Mouse (Mus musculus) cerebellum, adult (tissue): Measurements from ENCODE around the gene Clk4.

Source experiments
- ATAC-seq: cut with Nextera tagmentation; 2 replicates; pipeline ENCODE4 v1.9.2; 2017; ENCODE audit warnings: mild to moderate bottlenecking, moderate library complexity, mixed read lengths; ENCODE audit not compliant: insufficient number of reproducible peaks, low FRiP score, low TSS enrichment

Clk4 gene

DNA sequence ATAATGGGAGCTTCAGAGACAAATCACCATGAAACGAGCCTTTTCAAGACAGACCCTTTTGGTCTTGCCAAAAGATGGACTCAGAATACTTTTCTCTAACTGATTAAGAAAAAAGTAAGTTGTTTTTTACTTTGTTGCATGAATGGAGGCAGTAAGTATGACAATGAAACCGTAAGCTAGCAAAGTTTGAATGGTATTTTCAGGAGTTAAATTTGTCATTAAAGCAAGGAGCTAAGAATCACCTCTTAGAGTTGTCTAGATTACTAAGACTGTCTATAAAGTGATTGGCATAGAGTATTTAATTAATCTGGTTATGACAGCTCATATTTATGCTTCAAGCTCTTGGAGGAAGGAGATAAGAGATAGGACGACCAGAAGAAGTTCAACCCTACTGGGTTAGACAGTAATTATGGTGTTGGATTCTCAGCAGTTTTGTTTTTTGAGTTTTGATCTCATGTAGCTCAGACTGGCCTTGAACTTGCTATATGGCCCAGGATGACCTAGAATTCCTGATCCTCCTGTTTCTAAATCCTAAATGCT, at the start of gene Clk4:
Gene Clk4, plus strand, starts transcription at position 51 of the 540 bp plus-strand sequence.
- ATAC-seq = no peak

DNA sequence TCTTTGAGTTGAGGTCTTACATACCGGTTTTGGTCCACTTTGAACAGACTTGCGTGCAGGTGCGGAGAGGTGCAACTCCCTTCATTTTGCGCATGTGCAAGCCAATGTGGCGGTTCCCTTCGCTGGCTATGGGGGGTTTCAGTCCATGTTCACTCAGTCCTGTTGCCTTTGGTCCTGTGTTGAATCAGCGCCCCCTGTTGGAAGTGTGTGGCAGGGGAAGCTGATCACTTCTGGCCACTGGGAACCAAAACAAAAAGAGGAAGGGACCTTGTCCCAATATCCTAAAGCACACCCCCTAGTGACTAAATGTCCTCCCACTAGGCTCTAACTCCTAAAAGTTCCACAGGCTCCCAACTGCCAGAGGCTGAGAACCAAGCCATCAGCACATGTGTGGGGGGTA, 47.5 kb upstream of the Clk4 start:
- no peak for ATAC-seq

DNA sequence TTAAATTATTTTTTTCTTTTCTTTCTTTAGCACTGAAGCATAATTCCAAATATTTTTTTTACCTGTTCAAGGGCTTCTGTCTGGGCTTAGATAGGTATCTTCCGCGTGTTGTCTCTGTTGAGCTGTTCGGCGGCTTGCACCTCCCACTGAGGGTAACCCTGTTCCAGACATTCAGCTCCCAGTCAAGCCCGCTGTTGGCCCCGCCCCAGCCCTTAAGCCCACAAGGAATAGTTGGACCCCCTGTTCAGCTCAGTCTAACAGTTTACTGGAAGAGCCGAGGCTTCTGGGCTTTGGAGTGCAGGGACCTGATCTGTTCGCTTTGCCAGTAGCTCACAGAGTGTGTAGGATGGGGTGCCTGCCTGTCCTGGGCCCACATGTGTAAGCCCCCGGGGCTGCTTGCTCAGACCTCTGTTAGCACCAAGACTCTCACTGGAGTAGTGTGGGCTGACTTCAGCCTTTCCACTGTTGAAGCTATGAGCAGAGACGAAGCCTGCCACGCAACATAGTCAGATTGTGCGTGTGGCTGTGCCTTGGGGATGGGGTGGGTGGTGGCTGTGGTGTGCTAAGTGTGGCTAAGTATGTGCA, 42.0 kb upstream of the Clk4 start:
- no peak for ATAC-seq

DNA sequence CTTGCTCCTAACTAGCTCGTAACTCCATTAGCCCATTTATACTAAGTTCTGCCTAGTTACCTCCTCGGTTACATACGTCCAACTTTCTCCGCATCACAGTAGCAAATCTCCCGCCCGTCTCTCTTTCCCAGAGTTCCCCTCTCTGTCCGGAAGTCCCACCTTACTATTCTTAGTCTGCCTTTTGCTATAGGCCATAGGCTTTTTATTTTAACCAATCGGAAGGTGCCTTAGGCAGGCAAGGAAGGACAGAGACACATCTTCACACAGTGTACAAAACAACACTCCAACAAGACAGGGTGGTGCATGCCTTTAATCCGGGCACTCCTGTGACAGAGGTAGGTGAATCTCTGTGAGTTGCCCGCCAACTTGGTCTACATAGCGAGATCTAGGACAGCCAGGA, 41.2 kb upstream of the Clk4 start, which contains the start of gene Gm12569:
Gene Gm12569, plus strand, starts transcription at position 166 of the 400 bp plus-strand sequence.
- no peak for ATAC-seq

DNA sequence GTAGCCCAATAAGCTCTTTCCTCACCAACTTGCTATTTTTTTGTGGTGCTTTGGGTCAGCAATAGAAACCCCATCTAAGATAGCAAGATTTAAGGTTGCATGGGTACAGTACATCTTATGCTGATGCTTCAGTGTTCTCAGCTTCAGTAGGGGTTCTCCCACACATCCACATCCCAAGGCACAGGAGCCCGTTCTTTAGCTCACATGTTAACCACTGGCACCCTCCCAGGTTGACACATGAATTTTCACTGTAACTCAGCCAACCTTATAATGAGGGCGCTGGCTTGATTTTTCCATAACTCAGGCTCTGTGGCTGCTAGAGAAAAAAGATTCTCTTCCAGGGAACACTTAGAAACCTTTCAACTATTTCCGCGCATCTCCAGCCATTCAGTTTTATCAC, 34.4 kb upstream of the Clk4 start:
- no peak for ATAC-seq

DNA sequence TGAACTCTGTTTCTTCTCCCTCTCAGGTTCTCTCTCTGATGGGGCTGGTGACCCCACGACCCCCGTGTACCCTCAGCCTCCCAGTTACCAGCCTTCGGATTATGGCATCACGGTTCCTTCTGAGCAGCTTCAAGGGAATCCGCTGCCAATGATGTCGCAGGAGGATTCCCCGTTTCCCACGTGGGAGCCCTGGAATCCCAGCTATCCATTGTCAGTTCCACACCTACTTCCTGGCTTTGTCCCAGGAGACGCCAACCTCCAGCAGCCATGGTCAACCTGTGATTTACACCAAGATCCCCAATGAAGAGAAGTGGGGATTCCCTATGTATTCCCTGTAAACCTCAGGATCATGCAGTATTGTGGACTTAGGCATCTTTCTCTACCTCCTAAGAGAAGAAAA, 26.9 kb upstream of the Clk4 start:
- ATAC-seq = no peak

DNA sequence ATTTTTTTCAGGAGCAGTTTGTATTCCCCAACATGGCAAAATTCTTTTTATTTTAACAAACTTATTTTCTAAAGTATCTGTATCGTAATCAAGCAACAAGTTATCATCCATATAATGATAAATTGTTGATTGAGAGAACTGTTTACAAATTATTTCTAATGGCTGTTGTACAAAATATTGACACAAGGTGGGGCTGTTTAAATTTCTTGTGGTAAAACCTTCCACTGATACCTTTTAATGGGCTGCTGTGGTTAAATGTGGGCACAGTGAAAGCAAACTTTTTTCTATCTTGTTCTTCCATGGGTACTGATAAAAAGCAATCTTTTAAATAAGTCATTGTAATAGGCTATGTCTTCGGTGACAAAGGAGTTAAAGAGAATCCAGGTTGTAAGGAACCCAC, 18.6 kb upstream of the Clk4 start:
- ATAC-seq = no peak

DNA sequence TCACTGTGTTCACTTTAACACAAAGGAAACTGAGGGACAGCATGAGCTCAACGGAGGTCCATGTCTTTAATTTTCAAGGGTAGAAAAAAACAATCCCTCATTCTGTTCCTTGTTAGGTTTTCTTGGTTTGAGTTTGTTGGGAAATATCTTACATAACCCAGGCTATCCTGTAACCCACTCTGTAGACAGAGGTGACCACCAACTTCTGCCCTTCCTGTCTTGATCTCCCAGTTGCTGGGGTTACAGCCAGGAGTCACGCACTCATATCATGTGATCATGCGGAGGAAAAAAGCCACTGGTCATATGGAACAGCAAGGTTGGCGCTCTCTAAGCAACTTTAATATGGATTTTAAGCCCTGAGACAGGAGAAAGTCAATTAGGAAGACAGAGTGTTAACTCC, 4.5 kb upstream of the Clk4 start:
- ATAC-seq = no peak

DNA sequence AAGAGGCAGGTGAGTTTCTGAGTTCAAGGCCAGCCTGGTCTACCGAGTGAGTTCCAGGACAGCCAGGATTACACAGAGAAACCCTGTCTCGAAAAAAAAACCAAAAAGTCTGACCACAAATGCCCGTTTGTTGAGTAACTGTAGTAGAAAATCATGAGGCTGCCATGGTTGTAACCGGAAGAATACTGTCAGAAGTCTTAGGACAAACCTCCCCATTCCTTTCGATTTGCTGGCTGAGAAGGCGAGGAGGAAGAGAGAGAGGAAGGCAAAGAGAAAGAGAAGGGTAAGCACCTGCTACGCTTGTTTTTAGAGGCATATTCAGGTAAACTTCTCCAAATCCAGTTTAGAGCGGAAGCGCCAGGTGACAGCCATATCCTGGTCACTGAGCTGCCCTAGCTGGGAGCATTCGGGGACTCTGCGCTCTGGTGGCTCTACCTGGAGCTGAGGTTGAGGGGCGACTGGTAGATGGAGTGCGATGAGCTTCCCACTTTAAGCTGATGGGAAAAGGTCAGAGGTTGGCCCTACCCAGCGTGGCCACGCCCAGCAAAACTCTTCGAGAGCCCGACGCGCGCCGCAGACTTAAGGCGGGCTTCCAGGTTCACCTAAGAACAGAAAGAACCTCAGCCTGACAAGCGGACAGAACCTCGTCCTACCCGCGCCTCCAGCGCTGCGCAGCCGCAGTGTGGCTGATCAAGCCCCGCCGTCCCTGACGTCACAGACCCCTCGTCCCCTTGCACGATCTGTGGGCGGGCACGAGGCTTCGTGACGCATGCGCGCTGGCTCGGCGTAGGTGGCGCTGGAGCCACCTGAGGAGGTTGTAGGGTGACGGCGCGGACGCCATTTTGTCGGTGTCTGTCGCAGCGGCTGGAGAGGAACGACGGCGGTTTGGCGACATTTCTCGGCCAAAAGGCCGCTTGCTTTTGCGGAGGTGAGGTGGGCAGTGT, 1.1 kb downstream of the Clk4 start, which contains the start of gene BC049762:
Gene BC049762, minus strand, starts transcription at position 705 of the 944 bp plus-strand sequence.
- peak; percentile 94 for ATAC-seq

DNA sequence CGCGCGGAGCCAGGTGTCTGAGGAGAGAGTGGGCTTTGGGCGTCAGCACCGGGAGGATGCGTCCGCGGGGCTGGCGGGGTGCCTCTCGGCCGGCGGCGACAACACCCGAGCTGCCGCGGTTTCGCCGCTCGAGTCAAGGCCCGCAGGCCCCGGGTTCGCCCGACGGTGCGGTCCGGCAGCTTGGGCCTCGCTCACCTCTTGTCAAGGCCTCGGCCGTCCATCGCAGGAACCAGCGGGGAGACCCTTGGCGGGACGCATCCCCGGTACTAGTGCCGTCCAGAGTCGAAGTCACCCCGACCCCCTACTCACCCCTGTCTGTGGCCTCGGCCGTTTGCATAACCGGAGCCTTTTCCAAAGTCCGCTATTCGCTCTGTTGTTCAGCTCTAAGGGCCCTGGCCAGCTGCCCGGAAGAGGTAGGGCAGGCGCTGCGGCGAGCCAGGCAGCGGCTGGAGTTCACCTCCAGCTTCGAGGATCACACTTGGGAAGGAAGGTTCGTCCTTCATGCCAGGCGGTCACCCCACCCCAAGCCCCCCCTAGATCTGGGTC, 1.8 kb downstream of the Clk4 start:
- peak; percentile 7; the same call in 1 of the 2 replicates for ATAC-seq

DNA sequence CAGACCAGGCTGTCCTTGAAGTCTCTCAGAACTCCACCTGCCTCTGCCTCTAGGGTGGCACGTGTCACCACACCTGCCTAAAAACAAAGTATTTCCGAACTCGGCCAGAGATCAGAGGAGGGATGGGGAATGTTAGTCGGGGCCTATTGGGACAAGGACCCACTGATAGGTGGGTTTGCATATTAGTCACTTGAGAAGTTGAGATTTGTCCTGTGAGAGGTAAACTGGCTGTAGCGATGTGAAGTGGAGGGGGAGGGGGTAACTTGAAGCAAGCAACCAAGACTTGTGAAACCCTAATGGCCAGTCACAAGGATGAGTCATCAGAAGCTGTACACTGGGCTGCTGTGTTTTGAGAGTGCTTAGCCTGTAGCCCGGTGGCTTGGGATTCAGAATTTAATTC, 2.8 kb downstream of the Clk4 start:
- no peak for ATAC-seq

DNA sequence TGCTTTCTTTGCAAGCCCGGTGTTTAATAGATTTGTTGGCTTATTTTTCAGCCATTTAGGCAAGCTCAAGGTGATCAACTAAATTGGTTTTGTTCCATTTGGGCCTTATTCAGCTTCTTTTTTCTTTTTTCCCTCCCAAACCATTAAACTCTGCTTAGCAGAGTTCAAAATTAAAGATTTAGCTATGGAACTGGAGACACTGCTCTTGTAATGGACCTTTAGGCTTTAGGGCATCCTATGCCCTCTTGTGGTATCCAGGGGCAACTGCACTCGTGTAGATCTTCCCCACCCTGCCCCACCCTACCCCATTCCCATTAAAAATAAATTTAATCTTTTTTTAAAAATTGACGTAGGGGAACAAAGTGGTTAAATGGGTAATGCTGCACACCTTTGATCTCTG, 3.8 kb downstream of the Clk4 start:
- ATAC-seq = no peak

DNA sequence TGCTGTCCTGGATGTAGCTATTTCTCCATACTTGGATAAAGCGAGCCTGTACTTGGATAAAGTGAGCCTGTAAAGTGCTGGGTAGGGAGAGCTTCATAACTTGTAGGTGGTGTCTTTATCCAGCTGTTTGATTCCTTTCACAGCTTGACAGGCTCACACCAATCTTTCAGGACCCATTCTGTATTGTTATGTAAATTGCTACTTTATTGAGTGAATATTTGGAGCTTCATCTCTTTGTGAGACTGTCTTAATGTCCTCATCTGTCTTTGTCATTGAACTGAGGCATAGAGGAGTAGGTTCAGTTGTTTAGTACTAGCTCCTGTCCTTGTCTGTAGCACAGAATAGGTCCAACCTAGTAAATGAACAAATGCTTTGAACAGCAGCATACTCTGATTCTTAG, 12.9 kb downstream of the Clk4 start:
- ATAC-seq = no peak

DNA sequence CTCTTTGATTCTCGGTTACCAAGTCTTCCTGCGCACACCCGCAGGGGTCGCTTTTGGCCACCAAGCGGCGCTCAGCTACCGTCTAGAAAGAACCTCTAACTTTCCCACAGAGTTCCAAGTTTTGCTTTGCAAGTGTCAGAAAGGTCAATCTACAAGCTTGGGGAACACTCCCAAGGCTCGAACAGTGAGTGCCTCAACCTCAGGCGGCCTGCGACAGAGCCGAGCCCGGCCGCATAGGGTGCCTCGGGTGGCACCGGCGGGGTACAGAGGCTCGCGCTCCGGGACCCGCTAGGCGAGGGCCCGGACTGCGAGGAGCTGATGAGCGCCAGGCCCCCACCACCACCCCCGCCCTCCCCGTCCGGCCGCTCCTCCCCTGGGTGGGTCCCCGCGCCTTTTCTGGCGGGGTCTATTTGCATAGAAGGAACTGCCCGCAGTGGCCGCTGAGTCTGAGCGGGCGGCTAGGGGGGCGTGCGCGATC, 28.1 kb downstream of the Clk4 start, which contains the start of gene Col23a1:
Gene Col23a1, plus strand, starts transcription at position 357 of the 478 bp plus-strand sequence.
- ATAC-seq = 0 out of 2 replicates have a peak, but pooled peaks have one; percentile 26

DNA sequence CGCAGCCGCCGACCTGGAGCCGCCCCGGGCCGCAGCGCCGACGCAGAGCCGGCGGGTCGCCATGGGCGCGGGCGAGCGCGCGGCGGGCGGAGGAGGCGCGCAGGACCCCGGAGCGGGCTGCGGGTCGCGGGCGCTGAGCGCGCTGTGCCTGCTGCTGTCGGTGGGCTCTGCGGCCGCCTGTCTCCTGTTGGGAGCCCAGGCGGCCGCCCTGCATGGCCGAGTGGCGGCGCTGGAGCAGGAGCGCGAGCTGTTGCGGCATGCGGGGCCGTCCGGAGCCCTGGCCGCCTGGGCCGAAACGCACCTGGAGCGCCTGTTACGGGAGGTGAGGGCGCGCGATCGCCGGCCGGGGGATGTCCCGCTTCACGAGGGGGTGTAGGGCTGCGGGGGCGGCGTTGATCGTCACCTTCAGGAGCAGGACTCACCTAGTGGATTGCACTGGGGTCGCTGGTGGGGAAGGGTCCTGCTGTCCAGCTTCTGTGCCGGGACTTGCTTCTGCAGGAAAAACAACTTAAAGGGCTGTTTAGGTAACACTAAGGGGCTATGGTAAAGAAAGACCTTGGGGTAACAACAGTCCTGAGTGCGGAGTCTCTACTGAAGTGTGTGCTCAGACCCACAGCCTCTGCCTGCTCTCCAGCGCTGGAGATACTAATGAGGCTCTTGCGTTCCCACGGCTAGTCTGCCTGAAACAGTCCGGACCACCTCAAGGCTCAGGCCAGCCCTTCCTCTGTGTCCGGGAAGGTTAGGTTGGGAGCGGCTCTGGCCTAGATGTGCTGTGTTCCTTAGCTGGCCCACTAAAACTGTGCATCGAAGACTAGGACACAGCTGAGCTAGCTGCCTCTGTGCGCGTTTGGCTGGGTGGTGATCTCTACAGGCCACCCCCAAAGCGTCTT, 28.8 kb downstream of the Clk4 start:
- no peak; the same call in 1 of the 2 replicates for ATAC-seq

DNA sequence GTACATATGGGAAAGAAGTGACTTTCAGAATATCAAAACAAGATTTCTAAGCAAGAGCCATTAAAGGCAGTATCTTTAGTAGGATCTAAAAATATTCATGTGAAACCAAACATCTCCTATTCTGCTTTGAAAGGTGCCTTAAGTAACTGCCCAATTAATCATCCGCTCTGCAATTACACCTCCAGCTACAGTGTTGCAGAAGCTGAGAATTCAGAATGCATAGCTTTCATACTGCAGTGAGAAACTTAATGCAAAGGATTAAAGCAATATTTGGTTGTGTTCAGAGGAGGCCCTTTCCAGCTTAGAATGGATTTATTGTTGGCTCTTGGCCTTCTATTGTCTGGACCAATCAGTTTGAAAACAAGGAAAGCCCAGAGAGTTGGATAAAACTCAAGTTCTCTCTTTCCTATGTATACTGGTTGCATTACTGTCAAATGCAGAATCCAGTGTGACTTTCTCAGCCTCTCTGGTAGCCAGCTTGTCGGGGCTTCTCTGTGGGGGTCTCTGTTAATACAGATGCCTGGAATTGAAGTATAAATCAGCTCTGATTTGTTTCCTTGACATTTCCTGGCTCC, 32.5 kb downstream of the Clk4 start:
- no peak for ATAC-seq

DNA sequence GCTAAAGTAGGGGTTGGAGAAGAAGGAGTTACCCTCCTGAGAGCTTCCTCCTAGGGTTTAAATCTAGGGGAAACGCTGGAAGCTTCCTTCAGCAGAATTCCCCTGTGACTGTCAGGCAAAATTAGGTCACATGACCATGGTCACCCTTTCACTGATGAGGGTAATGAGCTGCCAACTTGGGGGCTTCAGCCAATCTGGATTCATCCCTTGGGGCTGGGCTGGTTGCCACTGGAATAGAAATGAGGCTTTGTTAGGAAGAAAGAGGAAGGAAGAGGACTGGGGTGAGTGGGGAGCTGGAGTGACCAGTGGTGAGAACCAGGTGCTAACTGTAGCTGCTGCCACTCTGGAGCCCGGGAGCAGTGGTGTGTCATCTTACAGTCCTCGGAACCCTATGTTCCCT, 34.2 kb downstream of the Clk4 start:
- no peak for ATAC-seq

DNA sequence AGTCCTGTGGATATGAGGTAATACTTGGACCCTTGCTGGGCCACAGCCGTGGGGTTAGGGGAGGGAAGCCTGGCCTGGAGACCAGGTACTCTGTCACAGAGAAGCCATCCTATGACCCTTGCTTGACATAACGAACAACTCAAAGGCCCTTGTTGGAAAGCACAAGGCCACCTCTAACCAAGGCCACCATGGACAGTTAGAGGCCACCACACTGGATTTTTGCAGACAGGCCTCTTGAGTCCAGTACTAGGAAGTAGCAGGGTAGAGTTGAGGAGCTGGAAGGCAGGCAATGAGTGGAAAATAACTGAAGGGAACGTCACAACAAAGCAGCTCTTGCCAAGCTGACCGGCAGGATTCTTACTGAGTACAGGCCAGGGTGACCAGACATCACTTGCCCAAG, 37.2 kb downstream of the Clk4 start:
- no peak for ATAC-seq

DNA sequence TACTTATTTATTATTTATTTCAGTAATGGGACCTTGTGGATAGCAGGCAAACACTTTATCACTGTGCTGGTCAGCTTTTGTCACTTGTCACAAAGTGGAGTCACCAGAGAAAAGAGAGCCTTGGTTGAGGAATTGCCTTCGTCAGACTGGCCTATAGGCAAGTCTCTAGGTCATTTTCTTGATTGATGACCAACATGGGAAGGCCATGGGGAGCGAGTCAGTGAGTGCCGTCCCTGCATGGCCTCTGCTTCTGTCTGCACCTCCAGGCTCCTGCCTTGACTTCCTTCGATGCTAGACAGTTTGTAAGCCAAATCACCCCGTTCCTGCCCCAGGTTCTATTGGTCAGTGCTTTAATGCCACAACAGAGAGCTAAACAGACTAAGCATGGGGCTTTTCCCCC, 40.9 kb downstream of the Clk4 start:
- ATAC-seq = no peak
